Mouse (Mus musculus): Measurements from ENCODE around the gene Lclat1.

GRCm38 (mm10) chr17:73194146-73194545 lies 86.4 kb downstream of the Lclat1 start:
- TF ChIP-seq CTCF (IDR thresholded peaks at IDR 0.05; ENCODE audit: borderline replicate concordance, extremely low read depth, insufficient read depth, insufficient read length) = no peak
- TF ChIP-seq POLR2A (IDR thresholded peaks at IDR 0.05; ENCODE audit: borderline replicate concordance, extremely low read depth, insufficient read depth, insufficient read length, poor library complexity, severe bottlenecking) = no peak
